Mouse (Mus musculus): ENCODE measurements around the gene Dnah7a. TPM values are rescaled to one million over a fixed set of nuclear protein-coding genes. Genes with fewer than 3 reads are reported as not detected.
A peak's percentile ranks its signal among the peaks of the same experiment; 100 is the strongest.
"Not testable (repeated sequence)": the region's sequence is repeated elsewhere in the genome, so short reads cannot be mapped to it uniquely, and the experiment has no call there.

Dnah7a gene
- polyA plus RNA-seq (2015; fragmentation: Nextera tagmentation; extraction: Ambion mirVana): 0.26 and 0.77 TPM in 2 replicates

DNA sequence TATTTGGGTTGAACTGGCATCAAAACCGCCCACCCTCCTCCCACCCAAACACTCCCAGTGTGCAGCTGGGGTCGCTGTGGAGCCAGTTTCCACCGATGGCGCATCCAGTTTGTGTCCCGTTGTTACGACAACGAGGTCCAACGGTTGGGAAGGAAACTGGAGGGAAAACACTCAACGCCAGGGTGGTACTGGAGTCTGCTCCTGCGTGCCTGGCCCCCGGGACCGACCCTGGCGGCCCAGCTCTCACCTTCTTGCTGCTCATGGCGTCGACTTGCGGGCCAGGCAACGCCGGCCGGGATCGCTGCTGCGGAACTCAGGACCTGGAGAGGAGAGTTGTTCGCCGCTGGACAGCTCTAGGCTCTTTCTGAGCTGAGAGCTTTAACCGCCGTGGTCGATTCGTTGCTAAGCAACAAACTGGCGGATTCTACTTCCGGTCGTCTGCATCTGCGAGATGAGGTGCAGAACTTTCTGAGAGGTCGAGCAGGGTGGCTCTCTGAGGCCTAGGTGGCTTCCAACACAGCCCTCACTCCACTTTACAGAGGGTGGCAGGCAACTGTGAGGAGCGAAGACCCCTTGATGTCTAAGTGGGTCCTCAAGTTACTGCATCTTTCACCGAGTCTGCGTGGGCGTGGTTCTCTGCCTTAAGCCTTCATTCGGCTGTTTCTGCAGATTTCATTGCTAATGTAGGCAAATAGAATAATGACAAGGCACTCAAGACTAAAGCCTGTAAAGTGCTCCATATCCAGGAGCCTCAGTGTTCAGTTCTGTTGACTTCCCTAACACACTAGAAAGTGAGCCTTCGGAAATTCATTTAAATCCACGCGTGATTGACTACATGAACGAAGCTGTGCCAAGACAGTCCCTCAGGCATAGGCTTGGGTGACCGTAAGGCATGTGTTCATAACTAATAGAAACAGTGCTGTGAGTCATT, at the start of gene Dnah7a:
TSS of gene Dnah7a (minus strand) at position 354 of the 931 bp plus-strand sequence.
- H3K4me1 ChIP-seq (ENCODE audit: control insufficient read depth, insufficient read depth, low read length): no peaks in the 10 kb centered on the region
- no peaks in the 10 kb centered on the region for H3K36me3 ChIP-seq (ENCODE audit: control insufficient read depth, insufficient read depth, low read length)
- no peaks in the 10 kb centered on the region for H3K27me3 ChIP-seq (ENCODE audit: control insufficient read depth, insufficient read depth, low read length)
- no peaks in the 10 kb centered on the region for H3K9me3 ChIP-seq (replicated peaks; ENCODE audit: control insufficient read depth, low read length)
- peak; percentile 47; the same call in 1 of the 2 replicates for ATAC-seq (ENCODE audit: insufficient read depth, low FRiP score)
- peak within 1 kb of the TSS; percentile 63 for H3K9ac ChIP-seq (ENCODE audit: low read length)
- peak within 1 kb of the TSS; percentile 52 for H3K4me3 ChIP-seq (replicated peaks; ENCODE audit: low read length)
- 15% methylated on average over 42 of the region's 42 CpGs for WGBS
- H3K4me2 ChIP-seq (ENCODE audit: low read depth, low read length): peak within 1 kb of the TSS; percentile 90
- H3K27ac ChIP-seq (ENCODE audit: low read length): no peak within 1 kb of the TSS

- H3K36me3 ChIP-seq (ENCODE audit: control insufficient read depth, insufficient read depth, low read length); ATAC-seq (ENCODE audit: insufficient read depth, low FRiP score); H3K4me3 ChIP-seq (replicated peaks; ENCODE audit: low read length); H3K4me2 ChIP-seq (ENCODE audit: low read depth, low read length); H3K9ac ChIP-seq (ENCODE audit: low read length); H3K27me3 ChIP-seq (ENCODE audit: control insufficient read depth, insufficient read depth, low read length); H3K27ac ChIP-seq (ENCODE audit: low read length); H3K9me3 ChIP-seq (replicated peaks; ENCODE audit: control insufficient read depth, low read length); H3K4me1 ChIP-seq (ENCODE audit: control insufficient read depth, insufficient read depth, low read length): not testable (repeated sequence)
- 88% methylated on average over 2 of the region's 2 CpGs for WGBS
These were observed 46.9 kb upstream of the Dnah7a start for GRCm38 (mm10) chr1:53753501-53753900.

- ATAC-seq (ENCODE audit: insufficient read depth, low FRiP score): no peak
- H3K4me2 ChIP-seq (ENCODE audit: low read depth, low read length): no peak overlapping the region
- no peaks in the 10 kb centered on the region for H3K4me1 ChIP-seq (ENCODE audit: control insufficient read depth, insufficient read depth, low read length)
- H3K36me3 ChIP-seq (ENCODE audit: control insufficient read depth, insufficient read depth, low read length): no peaks in the 10 kb centered on the region
- H3K9me3 ChIP-seq (replicated peaks; ENCODE audit: control insufficient read depth, low read length): no peaks in the 10 kb centered on the region
- H3K9ac ChIP-seq (ENCODE audit: low read length): no peak overlapping the region
- 73% methylated on average over 1 of the region's 1 CpGs for WGBS
- no peaks in the 10 kb centered on the region for H3K27me3 ChIP-seq (ENCODE audit: control insufficient read depth, insufficient read depth, low read length)
- H3K27ac ChIP-seq (ENCODE audit: low read length): no peak overlapping the region
- no peak overlapping the region for H3K4me3 ChIP-seq (replicated peaks; ENCODE audit: low read length)
These were observed 44.6 kb upstream of the Dnah7a start for GRCm38 (mm10) chr1:53751144-53751543.

- H3K36me3 ChIP-seq (ENCODE audit: control insufficient read depth, insufficient read depth, low read length); H3K4me2 ChIP-seq (ENCODE audit: low read depth, low read length); H3K27ac ChIP-seq (ENCODE audit: low read length); H3K9me3 ChIP-seq (replicated peaks; ENCODE audit: control insufficient read depth, low read length); H3K9ac ChIP-seq (ENCODE audit: low read length); H3K27me3 ChIP-seq (ENCODE audit: control insufficient read depth, insufficient read depth, low read length); ATAC-seq (ENCODE audit: insufficient read depth, low FRiP score); H3K4me3 ChIP-seq (replicated peaks; ENCODE audit: low read length); H3K4me1 ChIP-seq (ENCODE audit: control insufficient read depth, insufficient read depth, low read length): not testable (repeated sequence)
- 87% methylated on average over 7 of the region's 7 CpGs for WGBS
These were observed 44.1 kb upstream of the Dnah7a start for GRCm38 (mm10) chr1:53750697-53751096.

- H3K4me2 ChIP-seq (ENCODE audit: low read depth, low read length); H3K9me3 ChIP-seq (replicated peaks; ENCODE audit: control insufficient read depth, low read length); H3K36me3 ChIP-seq (ENCODE audit: control insufficient read depth, insufficient read depth, low read length); H3K4me1 ChIP-seq (ENCODE audit: control insufficient read depth, insufficient read depth, low read length); H3K27ac ChIP-seq (ENCODE audit: low read length); ATAC-seq (ENCODE audit: insufficient read depth, low FRiP score); H3K4me3 ChIP-seq (replicated peaks; ENCODE audit: low read length); H3K27me3 ChIP-seq (ENCODE audit: control insufficient read depth, insufficient read depth, low read length); H3K9ac ChIP-seq (ENCODE audit: low read length): not testable (repeated sequence)
- 81% methylated on average over 1 of the region's 1 CpGs for WGBS
These were observed 43.3 kb upstream of the Dnah7a start for GRCm38 (mm10) chr1:53749881-53750385.

GRCm38 (mm10) chr1:53748571-53748970, 42.0 kb upstream of the Dnah7a start:
- 43% methylated on average over 9 of the region's 11 CpGs for WGBS
- H3K4me3 ChIP-seq (replicated peaks; ENCODE audit: low read length): no peak overlapping the region
- ATAC-seq (ENCODE audit: insufficient read depth, low FRiP score): no peak
- H3K9me3 ChIP-seq (replicated peaks; ENCODE audit: control insufficient read depth, low read length): no peaks in the 10 kb centered on the region
- H3K9ac ChIP-seq (ENCODE audit: low read length): no peak overlapping the region
- no peaks in the 10 kb centered on the region for H3K27me3 ChIP-seq (ENCODE audit: control insufficient read depth, insufficient read depth, low read length)
- no peak overlapping the region for H3K4me2 ChIP-seq (ENCODE audit: low read depth, low read length)
- no peaks in the 10 kb centered on the region for H3K4me1 ChIP-seq (ENCODE audit: control insufficient read depth, insufficient read depth, low read length)
- no peaks in the 10 kb centered on the region for H3K36me3 ChIP-seq (ENCODE audit: control insufficient read depth, insufficient read depth, low read length)
- no peak overlapping the region for H3K27ac ChIP-seq (ENCODE audit: low read length)

- Histone ChIP-seq H3K27me3 (ENCODE audit: control insufficient read depth, insufficient read depth, low read length) (no peaks in the 10 kb centered on the region), H3K36me3 (ENCODE audit: control insufficient read depth, insufficient read depth, low read length) (no peaks in the 10 kb centered on the region), H3K4me2 (ENCODE audit: low read depth, low read length) (no peak overlapping the region), H3K4me3 (replicated peaks; ENCODE audit: low read length) (no peak overlapping the region), H3K4me1 (ENCODE audit: control insufficient read depth, insufficient read depth, low read length) (no peaks in the 10 kb centered on the region), H3K9ac (ENCODE audit: low read length) (no peak overlapping the region), H3K27ac (ENCODE audit: low read length) (no peak overlapping the region), H3K9me3 (replicated peaks; ENCODE audit: control insufficient read depth, low read length) (no peaks in the 10 kb centered on the region)
- WGBS: 79% methylated on average over 5 of the region's 5 CpGs
- no peak for ATAC-seq (ENCODE audit: insufficient read depth, low FRiP score)
These were observed 39.4 kb upstream of the Dnah7a start for GRCm38 (mm10) chr1:53746001-53746400.

- WGBS: 75% methylated on average over 3 of the region's 3 CpGs
- Histone ChIP-seq H3K9ac (ENCODE audit: low read length) (no peak overlapping the region), H3K4me3 (replicated peaks; ENCODE audit: low read length) (no peak overlapping the region), H3K9me3 (replicated peaks; ENCODE audit: control insufficient read depth, low read length) (no peaks in the 10 kb centered on the region), H3K4me2 (ENCODE audit: low read depth, low read length) (no peak overlapping the region), H3K27ac (ENCODE audit: low read length) (no peak overlapping the region), H3K27me3 (ENCODE audit: control insufficient read depth, insufficient read depth, low read length) (no peaks in the 10 kb centered on the region), H3K4me1 (ENCODE audit: control insufficient read depth, insufficient read depth, low read length) (no peaks in the 10 kb centered on the region), H3K36me3 (ENCODE audit: control insufficient read depth, insufficient read depth, low read length) (no peaks in the 10 kb centered on the region)
- no peak for ATAC-seq (ENCODE audit: insufficient read depth, low FRiP score)
These were observed 35.3 kb upstream of the Dnah7a start for GRCm38 (mm10) chr1:53741742-53742458.

DNA sequence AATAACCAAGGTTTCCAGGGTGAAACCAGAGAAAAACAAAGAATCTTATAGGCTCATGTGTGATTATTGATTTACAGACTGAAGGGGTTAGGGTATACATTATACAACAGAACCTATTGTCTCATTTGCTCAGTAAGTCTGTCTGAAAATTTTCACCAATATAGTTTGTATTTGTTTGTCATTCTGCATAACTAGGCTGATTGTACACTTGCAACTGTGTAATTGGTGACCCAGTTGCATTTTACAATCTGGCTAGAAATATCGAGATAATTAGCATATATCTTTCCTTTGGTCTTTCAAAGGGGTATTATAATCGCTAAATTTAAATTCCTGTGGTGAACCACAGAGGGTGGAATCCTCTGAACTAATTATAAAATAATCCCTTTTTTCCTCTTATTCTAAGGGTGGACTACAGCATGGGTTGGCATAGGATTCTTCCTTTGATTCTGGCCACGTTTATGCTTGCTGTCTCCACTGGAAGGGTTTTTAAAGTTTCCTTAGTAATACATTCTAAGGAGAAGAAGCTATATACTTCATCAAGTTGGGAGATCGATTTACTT, 34.3 kb upstream of the Dnah7a start:
- Histone ChIP-seq H3K27me3 (ENCODE audit: control insufficient read depth, insufficient read depth, low read length) (no peaks in the 10 kb centered on the region), H3K9me3 (replicated peaks; ENCODE audit: control insufficient read depth, low read length) (no peaks in the 10 kb centered on the region), H3K4me1 (ENCODE audit: control insufficient read depth, insufficient read depth, low read length) (no peaks in the 10 kb centered on the region), H3K36me3 (ENCODE audit: control insufficient read depth, insufficient read depth, low read length) (no peaks in the 10 kb centered on the region), H3K4me3 (replicated peaks; ENCODE audit: low read length) (no peak overlapping the region), H3K27ac (ENCODE audit: low read length) (no peak overlapping the region), H3K4me2 (ENCODE audit: low read depth, low read length) (no peak overlapping the region), H3K9ac (ENCODE audit: low read length) (no peak overlapping the region)
- 88% methylated on average over 4 of the region's 4 CpGs for WGBS
- ATAC-seq (ENCODE audit: insufficient read depth, low FRiP score): no peak

All from stomach, embryonic 16.5 days (tissue).